Mouse (Mus musculus): ENCODE results near the gene Mlh3. TPM values are rescaled to one million over a fixed set of nuclear protein-coding genes. Genes with fewer than 3 reads are reported as not detected.

Mlh3 gene
- 2.0 TPM in 2 replicates for polyA plus RNA-seq (2012; rRNA removed)

GRCm38 (mm10) chr12:85270319-85270718, at the start of gene Mlh3:
TSS of gene Mlh3 (minus strand) at chr12:85270599.

GRCm38 (mm10) chr12:85288486-85289156, 18.2 kb upstream of the Mlh3 start, which contains the start of gene Zc2hc1c:
TSS of gene Zc2hc1c (plus strand) at chr12:85288591.

GRCm38 (mm10) chr12:85287809-85288485, 17.5 kb upstream of the Mlh3 start, which contains the start of gene Acyp1:
TSS of gene Acyp1 (minus strand) at chr12:85288438.

GRCm38 (mm10) chr12:85219236-85219904, 51.0 kb downstream of the Mlh3 start, which contains the start of gene Eif2b2:
TSS of gene Eif2b2 (plus strand) at chr12:85219481.

Other genes starting within 250 kb of the Mlh3 start
- 1.2 and 1.5 TPM in 2 replicates for gene Prox2, start 159.8 kb downstream of the Mlh3 start, polyA plus RNA-seq (2012; rRNA removed)
- 75.3 and 82.3 TPM in 2 replicates for gene Dlst, start 159.8 kb downstream of the Mlh3 start, polyA plus RNA-seq (2012; rRNA removed)
- 0.25 and 0.36 TPM in 2 replicates for gene Rps6kl1, start 119.3 kb downstream of the Mlh3 start, polyA plus RNA-seq (2012; rRNA removed)
- 0.22 and 0.31 TPM in 2 replicates for gene Pgf, start 92.8 kb downstream of the Mlh3 start, polyA plus RNA-seq (2012; rRNA removed)
- gene Eif2b2, start 51.1 kb downstream of the Mlh3 start, polyA plus RNA-seq (2012; rRNA removed) = 45.4 and 47.4 TPM in 2 replicates
- gene Acyp1, start 17.8 kb upstream of the Mlh3 start, polyA plus RNA-seq (2012; rRNA removed) = 25.4 and 28.4 TPM in 2 replicates
- 0.03 and 0.05 TPM in 2 replicates for gene Zc2hc1c, start 18.0 kb upstream of the Mlh3 start, polyA plus RNA-seq (2012; rRNA removed)
- 8.3 and 9.8 TPM in 2 replicates for gene Nek9, start 68.8 kb upstream of the Mlh3 start, polyA plus RNA-seq (2012; rRNA removed)
- 62.8 and 72.6 TPM in 2 replicates for gene Tmed10, start 104.2 kb upstream of the Mlh3 start, polyA plus RNA-seq (2012; rRNA removed)
- gene Fos, start 203.3 kb upstream of the Mlh3 start, polyA plus RNA-seq (2012; rRNA removed) = 0.75 and 0.97 TPM in 2 replicates

All from liver, embryonic 14 days (tissue).